Mouse (Mus musculus) midbrain, embryonic 13.5 days (tissue): ENCODE measurements around the gene Cuedc2. TPM values are rescaled to one million over a fixed set of nuclear protein-coding genes. Genes with fewer than 3 reads are reported as not detected.

Source experiments
- ATAC-seq: fragments of 200-750 bp; cut with Nextera tagmentation; 2 replicates; pipeline ENCODE4 v1.8.0; 2017; ENCODE audit warnings: mild to moderate bottlenecking, moderate TSS enrichment, moderate library complexity
- H3K27ac ChIP-seq: fragments of 300-500 bp; sonication (generic); 2 replicates; pipeline ENCODE4 v1.5.1; 2015; ENCODE audit warnings: inconsistent platforms, mild to moderate bottlenecking, moderate library complexity
- H3K27me3 ChIP-seq: fragments of 300-500 bp; sonication (generic); 2 replicates; pipeline ENCODE4 v1.6.1; 2015; ENCODE audit warnings: mild to moderate bottlenecking, inconsistent platforms
- H3K36me3 ChIP-seq: fragments of 300-500 bp; sonication (generic); 2 replicates; pipeline ENCODE4 v1.6.1; 2015; ENCODE audit warnings: mild to moderate bottlenecking, inconsistent platforms
- H3K4me1 ChIP-seq: fragments of 300-500 bp; sonication (generic); replicated peaks from 2 replicates; pipeline ENCODE4 v1.6.1; 2015; ENCODE audit warnings: inconsistent platforms
- H3K4me2 ChIP-seq: fragments of 300-500 bp; sonication (generic); replicated peaks from 2 replicates; pipeline ENCODE4 v1.6.1; 2015; ENCODE audit warnings: moderate library complexity, mild to moderate bottlenecking, inconsistent platforms
- H3K4me3 ChIP-seq: fragments of 300-500 bp; sonication (generic); replicated peaks from 2 replicates; pipeline ENCODE4 v1.5.1; 2015; ENCODE audit warnings: mild to moderate bottlenecking, inconsistent platforms
- H3K9ac ChIP-seq: fragments of 300-500 bp; sonication (generic); replicated peaks from 2 replicates; pipeline ENCODE4 v1.6.1; 2015; ENCODE audit warnings: mild to moderate bottlenecking, inconsistent platforms
- H3K9me3 ChIP-seq: fragments of 300-500 bp; sonication (generic); 2 replicates; pipeline ENCODE4 v1.6.1; 2016; ENCODE audit warnings: mild to moderate bottlenecking, inconsistent platforms
- WGBS: fragments of 180-500 bp; shearing (Covaris S2); methylation state at CpG from one replicate; pipeline ENCODE4 v1.1.7; 2015; 5-methylcytosine and 5-hydroxymethylcytosine counted together
- polyA plus RNA-seq: library from polyadenylated mRNA; unstranded; fragments of >200 nt; fragmentation: Nextera tagmentation; extraction: Ambion mirVana; gene quantifications from 2 replicates; pipeline ENCODE4 v1.2.1, GENCODE M21; 2015

The Cuedc2 gene
- polyA plus RNA-seq, 1 experiment from 2014 or later = 290 TPM

- no peak for ATAC-seq
- H3K27ac ChIP-seq = no peak overlapping the region
- H3K4me1 ChIP-seq = peaks cover 29% of the 10 kb centered on the region
- H3K36me3 ChIP-seq = peaks cover 27% of the 10 kb centered on the region
- no peak overlapping the region for H3K9ac ChIP-seq
- H3K4me2 ChIP-seq = no peak overlapping the region
- no peak overlapping the region for H3K4me3 ChIP-seq
- 83% methylated on average over 3 of the region's 3 CpGs for WGBS
- H3K9me3 ChIP-seq = no peaks in the 10 kb centered on the region
- H3K27me3 ChIP-seq = no peaks in the 10 kb centered on the region
Observed at GRCm38 (mm10) chr19:46333906-46334305, 4.6 kb downstream of the Cuedc2 start.

DNA sequence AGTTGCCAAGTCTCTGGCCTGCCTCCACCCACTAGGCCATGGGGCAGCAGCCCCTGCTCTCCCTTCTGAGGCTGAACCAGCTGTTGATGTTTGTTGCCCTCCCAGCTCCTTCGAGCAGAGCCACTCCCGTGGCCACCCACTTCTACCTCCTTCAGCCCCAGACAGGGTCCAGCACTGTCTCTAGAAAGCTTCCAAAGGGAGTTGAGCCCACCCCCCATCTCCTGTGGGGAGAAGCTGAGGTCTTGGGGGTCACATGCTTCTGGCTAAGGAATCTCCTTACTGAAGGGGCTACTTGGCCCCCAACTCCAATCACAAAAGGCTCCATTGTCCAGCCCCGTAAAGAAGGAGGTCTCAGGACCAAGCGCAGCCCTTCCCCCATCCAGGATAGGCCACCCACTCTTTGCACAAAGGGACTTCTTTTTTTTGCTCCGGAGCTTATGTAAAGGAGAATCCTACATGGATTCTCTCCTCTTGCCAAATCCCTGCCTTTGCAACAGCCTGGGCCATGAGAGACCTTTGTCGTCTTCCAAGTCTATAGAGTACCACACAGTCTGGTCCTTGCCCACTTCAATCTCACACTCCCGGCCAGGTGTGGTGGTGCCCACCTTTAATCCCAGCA lies 5.7 kb downstream of the Cuedc2 start:
- Histone ChIP-seq H3K27ac (no peak overlapping the region), H3K9ac (no peak overlapping the region), H3K4me1 (peaks cover 28% of the 10 kb centered on the region), H3K9me3 (no peaks in the 10 kb centered on the region), H3K4me2 (no peak overlapping the region), H3K4me3 (no peak overlapping the region), H3K27me3 (no peaks in the 10 kb centered on the region), H3K36me3 (peaks cover 27% of the 10 kb centered on the region)
- WGBS = 29% methylated on average over 7 of the region's 7 CpGs
- ATAC-seq = no peak

GRCm38 (mm10) chr19:46331936-46332335 lies 6.6 kb downstream of the Cuedc2 start:
- H3K4me2 ChIP-seq = no peak overlapping the region
- no peak overlapping the region for H3K9ac ChIP-seq
- peaks cover 27% of the 10 kb centered on the region for H3K36me3 ChIP-seq
- H3K4me3 ChIP-seq = no peak overlapping the region
- no peak for ATAC-seq
- H3K4me1 ChIP-seq = peaks cover 27% of the 10 kb centered on the region
- H3K27me3 ChIP-seq = no peaks in the 10 kb centered on the region
- 88% methylated on average over 3 of the region's 3 CpGs for WGBS
- H3K9me3 ChIP-seq = no peaks in the 10 kb centered on the region
- no peak overlapping the region for H3K27ac ChIP-seq

DNA sequence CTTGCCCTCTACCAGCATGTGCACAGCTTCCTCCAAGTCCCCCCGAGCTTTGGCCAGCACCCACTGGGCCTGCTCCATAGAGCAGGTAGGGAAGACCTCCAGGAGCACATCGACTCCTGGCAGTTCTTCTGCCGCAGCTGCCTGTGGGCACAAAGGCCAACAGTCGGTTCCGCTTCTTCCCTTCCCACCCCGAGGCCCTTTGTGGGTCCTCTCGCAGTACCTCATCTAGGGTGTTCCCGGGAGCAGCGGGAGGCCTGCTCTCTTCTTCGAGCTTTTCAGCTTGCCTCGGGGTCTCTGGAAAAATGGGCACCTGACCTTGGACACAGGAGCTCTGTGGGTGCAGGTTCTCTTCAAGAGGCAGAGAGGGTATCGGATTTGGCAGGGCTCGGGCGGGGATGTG lies 7.2 kb downstream of the Cuedc2 start:
- no peak overlapping the region for H3K9ac ChIP-seq
- no peak for ATAC-seq
- no peak overlapping the region for H3K4me3 ChIP-seq
- H3K27me3 ChIP-seq = no peaks in the 10 kb centered on the region
- H3K27ac ChIP-seq = no peak overlapping the region
- H3K4me2 ChIP-seq = no peak overlapping the region
- 90% methylated on average over 14 of the region's 14 CpGs for WGBS
- peaks cover 31% of the 10 kb centered on the region for H3K4me1 ChIP-seq
- H3K9me3 ChIP-seq = no peaks in the 10 kb centered on the region
- peaks cover 27% of the 10 kb centered on the region for H3K36me3 ChIP-seq

DNA sequence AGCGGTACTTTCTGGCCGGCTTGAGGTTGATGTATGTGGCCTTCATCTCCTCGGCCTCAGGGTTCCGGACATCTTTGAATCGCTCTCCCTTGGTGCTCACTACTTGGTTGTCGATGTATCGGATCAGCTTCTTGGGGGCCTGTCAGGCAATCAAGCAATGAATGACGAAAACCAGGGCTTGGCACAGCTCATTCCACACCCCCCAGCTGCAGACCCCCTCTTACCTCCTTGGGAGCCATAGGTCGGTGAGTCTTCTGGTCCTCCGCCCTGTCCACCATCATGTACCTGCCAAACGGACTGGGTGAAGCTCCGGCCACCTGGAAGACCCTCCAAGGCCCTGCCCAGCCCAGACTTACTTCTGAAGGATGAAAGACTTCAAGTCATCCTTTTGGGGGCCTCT lies 7.8 kb downstream of the Cuedc2 start:
- H3K4me3 ChIP-seq = no peak overlapping the region
- no peak overlapping the region for H3K9ac ChIP-seq
- ATAC-seq = no peak
- no peaks in the 10 kb centered on the region for H3K27me3 ChIP-seq
- H3K4me1 ChIP-seq = peaks cover 36% of the 10 kb centered on the region
- whole genome bisulfite sequencing = 95% methylated on average over 12 of the region's 12 CpGs
- no peaks in the 10 kb centered on the region for H3K9me3 ChIP-seq
- no peak overlapping the region for H3K27ac ChIP-seq
- peaks cover 27% of the 10 kb centered on the region for H3K36me3 ChIP-seq
- H3K4me2 ChIP-seq = no peak overlapping the region

DNA sequence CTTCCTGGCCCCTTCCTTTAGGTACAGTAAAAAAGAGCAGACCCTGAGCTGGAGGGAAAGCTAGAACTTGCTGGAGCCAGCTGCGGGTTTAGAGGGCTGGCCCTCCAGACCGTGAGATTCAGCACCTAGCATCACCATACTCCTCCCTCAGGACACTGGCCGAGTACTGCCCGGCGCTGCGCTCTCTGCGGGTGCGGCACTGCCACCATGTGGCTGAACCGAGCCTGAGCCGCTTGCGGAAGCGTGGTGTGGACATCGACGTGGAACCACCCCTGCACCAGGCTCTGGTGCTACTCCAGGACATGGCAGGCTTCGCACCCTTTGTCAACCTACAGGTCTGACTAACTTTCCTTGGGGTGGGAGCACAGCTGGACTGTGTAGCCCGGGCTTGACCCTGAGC lies 8.6 kb downstream of the Cuedc2 start:
- Histone ChIP-seq H3K9me3 (no peaks in the 10 kb centered on the region), H3K4me1 (peaks cover 44% of the 10 kb centered on the region), H3K9ac (no peak overlapping the region), H3K4me3 (peak overlapping the region; percentile 62), H3K36me3 (peaks cover 27% of the 10 kb centered on the region), H3K27me3 (peaks cover 5% of the 10 kb centered on the region; the same call in 1 of the 2 replicates), H3K27ac (no peak overlapping the region; the same call in 1 of the 2 replicates), H3K4me2 (peak overlapping the region; percentile 100)
- 5% methylated on average over 16 of the region's 16 CpGs for WGBS
- ATAC-seq = peak; percentile 14

DNA sequence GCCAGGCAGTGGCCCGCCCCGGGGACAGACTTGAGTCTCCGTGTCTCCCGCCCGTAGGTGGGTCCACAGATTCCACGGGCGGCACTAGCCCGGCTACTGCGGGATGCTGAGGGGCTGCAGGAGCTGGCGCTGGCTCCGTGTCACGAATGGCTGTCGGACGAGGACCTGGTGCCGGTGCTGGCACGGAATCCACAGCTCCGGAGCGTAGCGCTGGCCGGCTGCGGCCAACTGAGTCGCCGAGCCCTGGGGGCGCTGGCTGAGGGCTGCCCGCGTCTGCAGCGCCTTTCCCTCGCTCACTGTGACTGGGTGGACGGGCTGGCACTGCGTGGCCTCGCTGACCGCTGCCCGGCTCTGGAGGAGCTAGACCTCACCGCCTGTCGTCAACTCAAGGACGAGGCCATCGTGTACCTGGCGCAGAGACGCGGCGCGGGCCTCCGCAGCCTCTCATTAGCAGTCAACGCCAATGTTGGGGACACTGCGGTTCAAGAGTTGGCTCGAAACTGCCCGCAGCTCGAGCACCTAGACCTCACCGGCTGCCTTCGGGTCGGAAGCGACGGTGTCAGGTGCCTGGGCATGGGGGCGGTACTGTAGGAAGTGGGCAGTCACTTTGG lies 9.4 kb downstream of the Cuedc2 start:
- Histone ChIP-seq H3K9ac (peak overlapping the region; percentile 80), H3K4me3 (peak overlapping the region; percentile 62), H3K27ac (peak overlapping the region; percentile 96), H3K4me2 (peak overlapping the region; percentile 100), H3K36me3 (peaks cover 27% of the 10 kb centered on the region), H3K4me1 (peaks cover 52% of the 10 kb centered on the region), H3K27me3 (peaks cover 14% of the 10 kb centered on the region), H3K9me3 (no peaks in the 10 kb centered on the region)
- WGBS = under 1% methylated on average over 54 of the region's 54 CpGs
- no peak; the same call in 1 of the 2 replicates for ATAC-seq

GRCm38 (mm10) chr19:46328081-46329030 lies 10.1 kb downstream of the Cuedc2 start, which contains the start of gene Fbxl15:
TSS of gene Fbxl15 (plus strand) at chr19:46328184.
- Histone ChIP-seq H3K36me3 (peaks cover 27% of the 10 kb centered on the region), H3K9me3 (no peaks in the 10 kb centered on the region), H3K27me3 (peaks cover 16% of the 10 kb centered on the region), H3K4me3 (peak within 1 kb of the TSS; percentile 62), H3K27ac (peak within 1 kb of the TSS; percentile 96), H3K9ac (peak within 1 kb of the TSS; percentile 80), H3K4me2 (peak within 1 kb of the TSS; percentile 100), H3K4me1 (peaks cover 60% of the 10 kb centered on the region)
- ATAC-seq = peak; percentile 87
- under 1% methylated on average over 79 of the region's 81 CpGs for WGBS

DNA sequence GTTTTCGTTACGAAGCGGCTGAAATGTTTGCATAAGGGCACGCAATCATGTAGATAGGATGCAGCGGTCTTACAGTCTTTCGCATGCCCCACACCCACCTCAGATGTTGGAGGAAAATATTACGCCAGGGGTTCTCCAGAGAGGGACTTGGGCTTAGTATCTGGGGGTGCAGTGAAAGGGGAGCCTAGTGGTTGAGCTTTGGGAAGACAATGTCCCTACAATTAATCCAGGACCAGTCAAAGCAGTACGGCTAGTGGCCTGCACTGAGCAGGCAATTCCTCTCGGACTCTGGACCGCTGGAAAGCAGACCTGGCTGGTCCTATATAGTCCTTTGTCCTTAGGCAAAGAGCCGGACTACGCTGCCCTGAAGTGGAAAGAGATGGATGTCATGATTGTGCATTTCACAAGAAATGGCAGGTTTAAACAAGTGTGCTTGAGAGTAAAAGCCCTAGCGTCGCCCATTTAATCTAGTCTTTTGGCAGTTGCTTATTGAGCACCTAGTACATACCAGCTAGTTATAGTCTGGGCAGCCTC lies 10.9 kb downstream of the Cuedc2 start:
- Histone ChIP-seq H3K4me3 (peak overlapping the region; percentile 62), H3K27ac (peak overlapping the region; percentile 96), H3K4me2 (peak overlapping the region; percentile 100), H3K36me3 (peaks cover 26% of the 10 kb centered on the region), H3K4me1 (peaks cover 67% of the 10 kb centered on the region), H3K9ac (peak overlapping the region; percentile 80), H3K27me3 (peaks cover 16% of the 10 kb centered on the region), H3K9me3 (no peaks in the 10 kb centered on the region)
- 32% methylated on average over 14 of the region's 14 CpGs for WGBS
- ATAC-seq = peak; percentile 10

- peak within 1 kb of the TSS; percentile 100 for H3K4me2 ChIP-seq
- peaks cover 16% of the 10 kb centered on the region for H3K27me3 ChIP-seq
- H3K36me3 ChIP-seq = peaks cover 18% of the 10 kb centered on the region
- no peak for ATAC-seq
- H3K27ac ChIP-seq = peak within 1 kb of the TSS; percentile 96
- H3K4me3 ChIP-seq = peak within 1 kb of the TSS; percentile 62
- H3K4me1 ChIP-seq = peaks cover 75% of the 10 kb centered on the region
- under 1% methylated on average over 31 of the region's 35 CpGs for WGBS
- peak within 1 kb of the TSS; percentile 80 for H3K9ac ChIP-seq
- H3K9me3 ChIP-seq = no peaks in the 10 kb centered on the region
Observed at GRCm38 (mm10) chr19:46326756-46327305, 11.7 kb downstream of the Cuedc2 start, which contains the start of gene Psd. TSS of gene Psd (minus strand) at chr19:46327156.

GRCm38 (mm10) chr19:46326019-46326755 lies 12.3 kb downstream of the Cuedc2 start:
- 2% methylated on average over 26 of the region's 29 CpGs for WGBS

More at GRCm38 (mm10) chr19:46326019-46326755, 12.3 kb downstream of the Cuedc2 start:
- no peaks in the 10 kb centered on the region for H3K9me3 ChIP-seq
- H3K36me3 ChIP-seq = peaks cover 11% of the 10 kb centered on the region
- ATAC-seq = no peak
- peak overlapping the region; percentile 80 for H3K9ac ChIP-seq
- peaks cover 81% of the 10 kb centered on the region for H3K4me1 ChIP-seq
- H3K4me2 ChIP-seq = peak overlapping the region; percentile 100
- H3K27me3 ChIP-seq = peaks cover 16% of the 10 kb centered on the region
- peak overlapping the region; percentile 96 for H3K27ac ChIP-seq
- H3K4me3 ChIP-seq = peak overlapping the region; percentile 62
